Mouse (Mus musculus): ENCODE measurements around the gene Fmnl3. TPM values are rescaled to one million over a fixed set of nuclear protein-coding genes. Genes with fewer than 3 reads are reported as not detected.
A peak's percentile ranks its signal among the peaks of the same experiment; 100 is the strongest.

The Fmnl3 gene
- polyA plus RNA-seq (2017; shearing (Covaris generic)), result 10 to 100 TPM in 1 of 2 experiments, 1 to 10 TPM in 1; 7.7 to 16.0 TPM

- peak; percentile 96 for ATAC-seq
Measured at GRCm38 (mm10) chr15:99370259-99370691, at the start of gene Fmnl3. Gene Fmnl3, minus strand, starts transcription at chr15:99370482.

DNA sequence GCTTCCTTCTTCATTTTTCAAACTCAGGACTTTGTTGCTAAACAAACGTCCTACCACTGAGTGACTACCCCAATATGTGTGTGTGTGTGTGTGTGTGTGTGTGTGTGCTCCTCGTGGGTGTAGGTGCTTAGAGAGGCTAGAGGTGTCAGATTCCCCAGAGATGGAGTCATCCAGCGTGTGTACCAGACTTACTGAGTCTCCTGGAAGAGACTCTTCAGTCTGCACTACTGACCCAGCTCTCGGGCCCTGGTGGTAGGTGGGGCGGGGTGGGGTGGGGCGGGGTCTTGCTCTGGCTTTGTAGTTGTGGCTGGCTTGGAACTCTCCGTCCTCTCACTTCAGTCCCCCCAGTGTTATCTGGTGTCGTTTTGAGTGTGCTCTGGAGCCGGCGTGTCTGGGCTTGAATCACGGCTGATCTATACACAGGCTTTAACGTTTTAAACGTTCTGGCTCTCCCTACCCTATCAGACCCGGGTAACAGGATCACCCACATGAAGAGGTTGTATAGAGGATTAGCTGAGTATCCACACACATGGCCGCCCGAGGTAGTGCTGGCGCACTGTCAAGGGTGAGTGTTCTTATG is 47.5 kb upstream of the Fmnl3 start:
- ATAC-seq, result no peak

- ATAC-seq, result no peak
Measured at GRCm38 (mm10) chr15:99416957-99417356, 46.7 kb upstream of the Fmnl3 start.

- peak; percentile 84 for ATAC-seq
Measured at GRCm38 (mm10) chr15:99416348-99416882, 46.1 kb upstream of the Fmnl3 start.

GRCm38 (mm10) chr15:99415793-99416192 is 45.5 kb upstream of the Fmnl3 start:
- peak; percentile 50 for ATAC-seq

GRCm38 (mm10) chr15:99411747-99412146 is 41.5 kb upstream of the Fmnl3 start:
- no peak for ATAC-seq

GRCm38 (mm10) chr15:99408845-99409244 is 38.6 kb upstream of the Fmnl3 start:
- no peak for ATAC-seq

GRCm38 (mm10) chr15:99406986-99407570 is 36.8 kb upstream of the Fmnl3 start:
- ATAC-seq, result no peak

DNA sequence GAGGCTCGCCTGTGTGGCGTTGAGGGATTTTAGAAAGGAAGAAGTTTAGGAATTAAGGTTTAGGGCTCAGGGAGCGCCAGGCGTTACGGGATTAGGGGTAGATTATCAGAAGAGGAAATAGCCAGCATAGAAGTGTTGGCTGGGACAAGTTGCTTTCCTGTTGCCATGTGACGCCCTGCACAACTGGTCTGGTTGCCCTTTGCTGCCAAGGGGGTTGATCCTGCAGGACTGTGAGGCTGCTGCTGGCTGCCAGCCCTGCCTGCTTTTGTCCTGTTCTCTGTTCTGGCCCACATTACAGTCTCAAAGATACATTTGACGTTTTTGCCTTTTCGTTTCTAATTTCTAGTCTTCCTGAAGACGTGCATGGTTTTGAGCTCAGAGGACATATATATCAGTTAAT is 34.9 kb upstream of the Fmnl3 start:
- ATAC-seq, result no peak

GRCm38 (mm10) chr15:99403159-99403889 is 33.0 kb upstream of the Fmnl3 start:
- ATAC-seq, result no peak

DNA sequence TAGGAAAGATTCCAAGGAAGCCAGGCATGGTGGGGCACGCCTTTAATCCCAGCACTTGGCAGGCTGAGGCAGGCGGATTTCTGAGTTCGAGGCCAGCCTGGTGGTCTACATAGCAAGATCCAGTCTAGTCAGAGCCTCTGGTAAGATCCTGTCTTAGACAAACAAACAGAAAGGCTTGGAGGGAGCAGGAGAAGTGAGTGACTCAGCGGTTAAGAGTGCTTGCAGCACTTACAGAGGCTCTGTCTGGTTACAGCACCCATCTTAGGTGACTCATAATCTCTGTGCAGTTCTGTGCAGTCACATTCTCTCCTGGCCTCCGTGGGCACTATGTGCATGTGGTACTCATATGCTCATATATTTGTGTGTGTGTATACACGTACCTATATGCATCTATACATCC is 30.3 kb upstream of the Fmnl3 start:
- ATAC-seq, result no peak

GRCm38 (mm10) chr15:99399503-99400245 is 29.4 kb upstream of the Fmnl3 start:
- no peak for ATAC-seq

DNA sequence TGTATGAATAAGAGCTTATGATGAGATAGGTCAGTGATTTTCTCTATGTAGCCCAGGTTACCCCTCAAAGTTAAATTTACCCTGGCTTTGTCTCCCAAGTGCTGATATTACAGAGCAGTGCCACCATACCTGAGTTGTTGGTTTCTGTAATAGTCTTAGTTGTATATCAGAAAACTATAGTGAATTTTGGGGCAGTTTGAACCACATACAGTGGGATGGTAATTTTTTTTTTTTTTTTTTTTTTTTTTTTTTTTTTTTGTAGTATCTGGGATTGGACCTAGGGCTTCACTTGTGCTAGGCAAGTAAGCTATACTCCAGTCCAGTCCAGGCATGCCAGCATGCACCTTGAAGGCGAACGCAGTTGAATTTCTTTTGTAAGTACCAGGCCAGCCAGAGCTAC is 27.3 kb upstream of the Fmnl3 start:
- ATAC-seq, result no peak

DNA sequence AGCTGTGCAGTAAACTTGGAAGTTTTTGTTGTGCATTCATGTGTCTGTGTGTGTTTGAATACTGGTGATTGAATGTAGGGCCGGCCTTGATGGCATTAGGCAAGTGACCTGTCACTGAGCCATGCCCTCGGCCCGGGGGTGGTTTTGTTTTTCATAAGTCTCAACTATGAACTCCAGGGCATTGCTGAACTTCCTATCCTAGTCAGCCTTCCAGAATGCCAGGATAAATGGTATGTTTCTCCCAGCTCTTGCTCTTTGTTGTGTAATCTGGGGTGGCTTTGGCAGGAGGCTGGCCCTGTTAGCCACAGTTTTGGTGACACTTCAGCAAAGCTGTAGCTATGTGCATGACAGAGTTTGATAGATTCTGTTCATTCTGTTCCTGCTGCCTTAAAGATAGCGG is 26.6 kb upstream of the Fmnl3 start:
- no peak for ATAC-seq

DNA sequence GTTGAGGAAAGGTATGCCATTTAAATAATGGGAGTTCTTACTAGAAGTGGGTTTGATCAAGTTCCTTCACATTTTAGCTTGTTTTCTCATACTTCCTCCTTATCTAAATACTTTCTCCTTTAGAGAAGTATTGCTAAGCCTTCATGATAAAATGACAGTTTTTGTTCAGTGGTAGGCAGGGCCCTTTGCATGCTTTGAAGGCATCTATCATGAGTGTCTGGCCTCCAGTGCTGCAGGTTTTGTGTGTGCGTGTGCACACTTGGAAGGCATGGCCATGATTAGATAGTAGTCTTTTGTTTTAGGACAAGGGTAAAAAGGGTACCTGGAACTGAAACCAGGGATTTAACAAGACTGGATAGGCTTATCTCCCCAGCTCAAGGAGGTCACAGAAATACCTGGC is 26.2 kb upstream of the Fmnl3 start:
- ATAC-seq, result no peak

DNA sequence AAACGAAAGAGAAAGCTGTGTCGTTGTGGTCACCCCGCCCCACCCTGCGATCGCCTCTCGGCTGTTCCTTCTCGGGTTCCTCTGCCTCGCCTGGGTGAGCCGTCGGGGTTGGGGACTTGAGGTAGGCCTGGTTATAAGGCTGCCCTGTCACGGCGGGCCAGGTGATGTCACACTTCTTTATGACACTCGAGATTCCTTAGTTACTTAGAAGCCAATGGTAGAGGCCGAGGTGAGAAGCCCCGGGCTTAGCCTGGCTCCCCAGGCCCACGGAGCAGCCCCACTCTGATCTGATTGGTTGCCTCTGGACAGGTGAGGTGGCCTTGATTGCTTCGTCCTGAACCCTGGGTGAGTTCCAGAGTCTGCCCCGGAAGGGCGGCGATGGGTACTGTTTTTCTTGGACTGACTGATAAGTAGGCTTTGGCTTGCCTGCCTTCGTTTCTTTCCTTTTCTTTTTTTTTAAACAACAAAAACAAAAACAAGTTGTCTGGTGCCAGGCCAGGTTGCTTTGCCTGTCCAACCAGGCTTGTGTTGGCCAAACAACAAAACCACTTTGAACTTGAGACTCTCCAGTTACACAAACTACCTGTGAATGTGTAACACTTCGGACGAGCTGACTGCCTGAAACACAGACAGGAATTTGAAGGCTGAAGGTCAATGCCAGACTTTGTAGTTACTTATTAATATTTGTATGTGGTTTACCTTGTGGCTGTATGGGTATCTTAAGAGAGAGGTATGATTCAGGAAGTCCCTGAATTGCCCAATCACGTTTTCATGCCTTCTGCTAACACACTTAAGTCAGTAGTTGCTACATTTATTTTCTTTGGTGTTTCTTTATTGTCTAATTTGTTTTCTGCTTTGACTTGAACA is 23.3 kb upstream of the Fmnl3 start:
- peak; percentile 60 for ATAC-seq

DNA sequence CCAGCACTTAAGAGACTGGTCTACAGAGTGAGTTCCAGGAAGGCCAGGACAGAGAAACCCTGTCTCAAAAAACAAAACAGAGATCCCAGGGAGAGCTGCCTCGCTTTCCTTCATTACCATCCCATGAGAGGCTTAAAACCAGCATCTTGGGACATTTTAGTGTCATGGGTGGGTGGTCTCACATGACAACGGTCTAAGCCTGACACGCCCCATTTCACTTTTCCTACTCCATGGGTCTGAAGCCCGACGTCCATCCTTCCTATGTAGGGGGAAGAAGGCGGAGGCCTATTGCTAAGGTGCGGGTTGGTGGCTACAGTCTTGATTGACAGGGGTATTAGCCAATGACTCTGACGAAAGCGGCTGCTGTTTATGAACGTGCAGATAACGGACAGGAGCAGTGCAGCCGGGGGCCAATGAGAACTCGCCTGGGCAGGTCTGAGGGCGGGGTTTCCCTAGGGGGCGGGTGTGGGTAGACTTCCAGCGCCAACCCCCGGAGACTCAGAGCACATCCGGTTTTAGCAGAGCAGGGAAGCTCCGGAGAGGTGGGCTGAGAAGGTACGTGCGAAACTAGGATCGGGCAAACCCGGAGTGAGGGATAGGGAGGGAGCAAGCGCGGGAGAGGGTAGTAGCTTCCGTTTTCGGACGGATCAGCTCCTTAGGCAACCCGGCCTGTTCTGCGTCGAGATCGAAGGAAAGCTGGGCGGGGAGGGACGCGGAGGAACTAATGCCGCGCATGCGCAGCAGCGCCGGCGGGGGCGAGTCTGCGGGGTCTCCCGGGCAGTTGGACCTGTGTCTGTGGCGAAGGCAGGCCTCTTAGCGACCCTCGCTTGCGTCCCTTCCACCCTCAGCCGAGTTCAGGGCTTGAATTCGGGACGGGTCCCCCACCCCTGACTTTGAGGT is 22.5 kb upstream of the Fmnl3 start, which contains the start of gene Tmbim6:
Tmbim6 (plus strand) TSS at position 397 of the 900 bp plus-strand sequence.
- peak; percentile 95 for ATAC-seq

DNA sequence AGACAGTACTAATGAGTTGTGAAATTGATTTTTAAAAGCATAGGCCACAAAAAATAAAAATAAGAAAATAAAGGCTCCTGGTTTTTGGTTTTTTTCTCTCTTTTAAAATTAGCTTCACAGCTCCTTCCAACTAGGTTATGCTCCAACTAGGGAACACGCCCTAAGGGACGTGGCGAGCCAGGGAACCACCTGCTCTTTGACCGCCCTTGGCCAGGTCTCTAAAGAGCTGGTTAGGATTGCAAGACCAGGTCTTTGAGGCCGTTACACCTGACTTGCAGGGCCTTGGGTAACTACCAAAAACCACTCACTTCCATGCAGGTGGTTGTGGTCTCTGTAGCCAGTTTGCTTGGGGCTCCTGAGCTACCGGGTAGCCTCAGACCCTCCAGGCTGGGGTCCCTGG is 21.7 kb upstream of the Fmnl3 start:
- no peak for ATAC-seq

DNA sequence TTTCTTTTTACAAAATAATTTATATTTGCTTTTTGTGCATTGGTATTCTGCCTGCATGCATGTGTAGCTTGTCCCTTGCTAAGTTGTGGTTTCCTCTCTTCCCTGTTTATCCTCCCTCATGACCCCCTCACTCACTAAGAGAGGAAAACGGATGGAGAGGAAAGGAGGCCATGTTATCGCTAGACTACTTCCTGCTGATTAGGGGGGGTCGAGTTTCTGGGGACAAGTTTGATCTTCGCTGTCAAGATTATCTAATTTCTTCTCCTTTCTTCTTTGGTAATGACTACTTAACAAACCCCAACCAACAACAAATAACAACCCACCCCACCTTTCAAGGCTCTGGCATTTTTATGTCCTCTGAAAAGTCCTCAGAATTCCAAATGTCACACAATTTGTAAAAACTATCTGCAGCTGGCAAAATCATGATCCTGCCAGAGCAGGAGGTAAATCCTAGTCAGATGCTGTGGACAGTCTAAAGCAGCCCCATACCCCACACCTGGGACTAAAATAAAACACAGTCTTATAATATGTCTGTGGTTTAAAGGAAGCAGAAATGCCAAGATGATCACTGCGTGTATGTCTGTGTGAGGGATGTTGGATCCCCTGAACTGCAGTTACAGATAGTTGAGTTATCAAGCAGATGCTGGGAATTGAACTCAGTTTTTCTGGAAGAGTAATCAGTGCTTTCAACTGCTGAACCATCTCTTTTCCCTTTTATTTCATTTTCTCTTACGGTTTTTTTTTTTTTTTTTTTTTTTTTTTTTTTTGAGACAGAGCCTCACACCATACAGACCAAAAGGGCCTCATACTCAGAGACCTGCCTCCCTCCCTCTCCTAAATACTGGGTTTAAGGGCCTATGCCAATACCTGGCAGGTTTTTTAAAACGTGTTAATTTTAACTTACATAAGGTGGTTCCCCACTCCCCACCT is 20.5 kb upstream of the Fmnl3 start:
- ATAC-seq, result no peak

- ATAC-seq, result no peak
Measured at GRCm38 (mm10) chr15:99387976-99388375, 17.7 kb upstream of the Fmnl3 start.

Data from CD4-positive, CD25-positive, alpha-beta regulatory T cell, adult 4 months (primary cell).